Mouse (Mus musculus): ENCODE results near the gene Tnik. TPM values are rescaled to one million over a fixed set of nuclear protein-coding genes. Genes with fewer than 3 reads are reported as not detected.

The Tnik gene
- polyA plus RNA-seq, 1 experiment: 0.83 TPM

- Histone ChIP-seq H3K27ac (ENCODE audit: insufficient read depth, low read depth, low read length) (no peak overlapping the region), H3K4me1 (ENCODE audit: control insufficient read depth, insufficient read depth, low read length) (no peaks in the 10 kb centered on the region), H3K27me3 (replicated peaks; ENCODE audit: control insufficient read depth, insufficient read depth, low read length) (no peaks in the 10 kb centered on the region), H3K36me3 (ENCODE audit: control insufficient read depth, insufficient read depth, low read length) (no peaks in the 10 kb centered on the region), H3K4me3 (ENCODE audit: insufficient read depth, low read depth, low read length) (no peak overlapping the region)
- 90% methylated on average over 7 of the region's 7 CpGs for WGBS
- TF ChIP-seq CTCF (conservative IDR thresholded peaks at IDR 0.05; ENCODE audit: insufficient read depth, insufficient read length, low read depth, low read length) (no peak), POLR2A (IDR thresholded peaks at IDR 0.05; ENCODE audit: low read depth, low read length) (no peak)
- no peak for DNase-seq
Measured at GRCm38 (mm10) chr3:28532666-28533065, 269.7 kb downstream of the Tnik start.

GRCm38 (mm10) chr3:28540121-28540520 is 277.1 kb downstream of the Tnik start:
- 86% methylated on average over 5 of the region's 5 CpGs for WGBS
- DNase-seq: no peak
- no peaks in the 10 kb centered on the region for H3K4me1 ChIP-seq (ENCODE audit: control insufficient read depth, insufficient read depth, low read length)
- no peak overlapping the region for H3K27ac ChIP-seq (ENCODE audit: insufficient read depth, low read depth, low read length)
- H3K27me3 ChIP-seq (replicated peaks; ENCODE audit: control insufficient read depth, insufficient read depth, low read length): no peaks in the 10 kb centered on the region
- no peaks in the 10 kb centered on the region for H3K36me3 ChIP-seq (ENCODE audit: control insufficient read depth, insufficient read depth, low read length)
- H3K4me3 ChIP-seq (ENCODE audit: insufficient read depth, low read depth, low read length): no peak overlapping the region
- TF ChIP-seq POLR2A (IDR thresholded peaks at IDR 0.05; ENCODE audit: low read depth, low read length) (no peak), CTCF (conservative IDR thresholded peaks at IDR 0.05; ENCODE audit: insufficient read depth, insufficient read length, low read depth, low read length) (no peak)

- Histone ChIP-seq H3K27ac (ENCODE audit: insufficient read depth, low read depth, low read length) (no peak overlapping the region), H3K27me3 (replicated peaks; ENCODE audit: control insufficient read depth, insufficient read depth, low read length) (no peaks in the 10 kb centered on the region), H3K4me3 (ENCODE audit: insufficient read depth, low read depth, low read length) (no peak overlapping the region), H3K36me3 (ENCODE audit: control insufficient read depth, insufficient read depth, low read length) (no peaks in the 10 kb centered on the region), H3K4me1 (ENCODE audit: control insufficient read depth, insufficient read depth, low read length) (no peaks in the 10 kb centered on the region)
- no peak for DNase-seq
- TF ChIP-seq CTCF (conservative IDR thresholded peaks at IDR 0.05; ENCODE audit: insufficient read depth, insufficient read length, low read depth, low read length): no peak
- TF ChIP-seq POLR2A (IDR thresholded peaks at IDR 0.05; ENCODE audit: low read depth, low read length): no peak
- WGBS: 94% methylated on average over 3 of the region's 3 CpGs
Measured at GRCm38 (mm10) chr3:28542941-28543340, 279.9 kb downstream of the Tnik start.

GRCm38 (mm10) chr3:28543380-28543984 is 280.5 kb downstream of the Tnik start:
- peak; percentile 23 for DNase-seq
- no peak overlapping the region for H3K4me3 ChIP-seq (ENCODE audit: insufficient read depth, low read depth, low read length)
- H3K27ac ChIP-seq (ENCODE audit: insufficient read depth, low read depth, low read length): no peak overlapping the region
- H3K36me3 ChIP-seq (ENCODE audit: control insufficient read depth, insufficient read depth, low read length): no peaks in the 10 kb centered on the region
- H3K4me1 ChIP-seq (ENCODE audit: control insufficient read depth, insufficient read depth, low read length): no peaks in the 10 kb centered on the region
- TF ChIP-seq CTCF (conservative IDR thresholded peaks at IDR 0.05; ENCODE audit: insufficient read depth, insufficient read length, low read depth, low read length) (peak; percentile 71), POLR2A (IDR thresholded peaks at IDR 0.05; ENCODE audit: low read depth, low read length) (no peak)
- WGBS: 60% methylated on average over 10 of the region's 10 CpGs
- no peaks in the 10 kb centered on the region for H3K27me3 ChIP-seq (replicated peaks; ENCODE audit: control insufficient read depth, insufficient read depth, low read length)

GRCm38 (mm10) chr3:28544345-28544869 is 281.4 kb downstream of the Tnik start:
- no peaks in the 10 kb centered on the region for H3K27me3 ChIP-seq (replicated peaks; ENCODE audit: control insufficient read depth, insufficient read depth, low read length)
- no peak overlapping the region for H3K4me3 ChIP-seq (ENCODE audit: insufficient read depth, low read depth, low read length)
- H3K4me1 ChIP-seq (ENCODE audit: control insufficient read depth, insufficient read depth, low read length): no peaks in the 10 kb centered on the region
- WGBS: 54% methylated on average over 11 of the region's 11 CpGs
- DNase-seq: no peak
- no peaks in the 10 kb centered on the region for H3K36me3 ChIP-seq (ENCODE audit: control insufficient read depth, insufficient read depth, low read length)
- TF ChIP-seq CTCF (conservative IDR thresholded peaks at IDR 0.05; ENCODE audit: insufficient read depth, insufficient read length, low read depth, low read length): no peak
- H3K27ac ChIP-seq (ENCODE audit: insufficient read depth, low read depth, low read length): no peak overlapping the region

- WGBS: 68% methylated on average over 10 of the region's 10 CpGs
- no peak for TF ChIP-seq CTCF (conservative IDR thresholded peaks at IDR 0.05; ENCODE audit: insufficient read depth, insufficient read length, low read depth, low read length)
- Histone ChIP-seq H3K4me1 (ENCODE audit: control insufficient read depth, insufficient read depth, low read length) (no peaks in the 10 kb centered on the region), H3K27me3 (replicated peaks; ENCODE audit: control insufficient read depth, insufficient read depth, low read length) (no peaks in the 10 kb centered on the region), H3K27ac (ENCODE audit: insufficient read depth, low read depth, low read length) (no peak overlapping the region), H3K36me3 (ENCODE audit: control insufficient read depth, insufficient read depth, low read length) (no peaks in the 10 kb centered on the region), H3K4me3 (ENCODE audit: insufficient read depth, low read depth, low read length) (no peak overlapping the region)
- no peak for DNase-seq
Measured at GRCm38 (mm10) chr3:28547965-28548730, 285.1 kb downstream of the Tnik start.

GRCm38 (mm10) chr3:28549391-28549790 is 286.4 kb downstream of the Tnik start:
- DNase-seq: no peak
- Histone ChIP-seq H3K27me3 (replicated peaks; ENCODE audit: control insufficient read depth, insufficient read depth, low read length) (no peaks in the 10 kb centered on the region), H3K4me3 (ENCODE audit: insufficient read depth, low read depth, low read length) (no peak overlapping the region), H3K36me3 (ENCODE audit: control insufficient read depth, insufficient read depth, low read length) (no peaks in the 10 kb centered on the region), H3K27ac (ENCODE audit: insufficient read depth, low read depth, low read length) (no peak overlapping the region), H3K4me1 (ENCODE audit: control insufficient read depth, insufficient read depth, low read length) (no peaks in the 10 kb centered on the region)
- TF ChIP-seq POLR2A (IDR thresholded peaks at IDR 0.05; ENCODE audit: low read depth, low read length) (no peak), CTCF (conservative IDR thresholded peaks at IDR 0.05; ENCODE audit: insufficient read depth, insufficient read length, low read depth, low read length) (no peak)
- WGBS: 48% methylated on average over 6 of the region's 6 CpGs

All from kidney, adult 2 months (tissue).